Mouse (Mus musculus) liver, adult 2 months (tissue): ENCODE measurements at regions not wholly inside any gene's neighbourhood (a gene's known extent, or its start where the extent isn't known, plus 50 kb on each side); places are given as distances from the start of the nearest gene placed in this dataset.
A peak's percentile ranks its signal among the peaks of the same experiment; 100 is the strongest.

ENCODE experiments used
- DNase-seq: peaks from one replicate; pipeline ENCODE4 v3.0.0-alpha.2; 2011; ENCODE audit warnings: low read depth, low spot score; ENCODE audit errors: extremely low read depth
- H3K27ac ChIP-seq: fragments of 200-500 bp; replicated peaks from 2 replicates; pipeline ENCODE4 v1.5.1; 2012; ENCODE audit warnings: low read depth, mild to moderate bottlenecking, control low read depth, inconsistent platforms, low read length; ENCODE audit not compliant: insufficient read depth
- H3K27me3 ChIP-seq: fragments of 200-500 bp; 2 replicates; pipeline ENCODE4 v1.6.1; 2012; ENCODE audit warnings: mild to moderate bottlenecking, moderate library complexity, low read length, inconsistent platforms; ENCODE audit not compliant: control insufficient read depth, insufficient read depth
- H3K36me3 ChIP-seq: fragments of 200-500 bp; 2 replicates; pipeline ENCODE4 v1.6.1; 2012; ENCODE audit warnings: low read length, inconsistent platforms; ENCODE audit not compliant: control insufficient read depth, insufficient read depth
- H3K4me1 ChIP-seq: fragments of 200-500 bp; 2 replicates; pipeline ENCODE4 v1.6.1; 2011; ENCODE audit warnings: low read length; ENCODE audit not compliant: control insufficient read depth, insufficient read depth
- H3K4me3 ChIP-seq: fragments of 200-500 bp; 2 replicates; pipeline ENCODE4 v1.5.1; 2011; ENCODE audit warnings: low read depth, mild to moderate bottlenecking, control low read depth, low read length, moderate library complexity; ENCODE audit not compliant: insufficient read depth
- H3K79me2 ChIP-seq: fragments of 200-500 bp; 2 replicates; pipeline ENCODE4 v1.6.1; 2012; ENCODE audit warnings: inconsistent platforms, mild to moderate bottlenecking, low read length, moderate library complexity; ENCODE audit not compliant: control insufficient read depth, insufficient read depth
- H3K9ac ChIP-seq: fragments of 200-500 bp; 2 replicates; pipeline ENCODE4 v1.6.1; 2012; ENCODE audit warnings: low read depth, mild to moderate bottlenecking, control low read depth, inconsistent platforms, low read length
- CTCF ChIP-seq: fragments of 200-500 bp; IDR thresholded peaks from 2 replicates; pipeline ENCODE4 v1.5.1; 2011; ENCODE audit warnings: low read depth, low read length, control low read depth
- POLR2A ChIP-seq: fragments of 200-500 bp; IDR thresholded peaks from 2 replicates; pipeline ENCODE4 v1.6.1; 2011; ENCODE audit warnings: low read length, control low read depth; ENCODE audit not compliant: insufficient read depth; ENCODE audit errors: extremely low read depth
- WGBS: fragments of 180-500 bp; shearing (Covaris S2); methylation state at CpG from one replicate; pipeline ENCODE4 v1.1.7; 2018; 5-methylcytosine and 5-hydroxymethylcytosine counted together

DNA sequence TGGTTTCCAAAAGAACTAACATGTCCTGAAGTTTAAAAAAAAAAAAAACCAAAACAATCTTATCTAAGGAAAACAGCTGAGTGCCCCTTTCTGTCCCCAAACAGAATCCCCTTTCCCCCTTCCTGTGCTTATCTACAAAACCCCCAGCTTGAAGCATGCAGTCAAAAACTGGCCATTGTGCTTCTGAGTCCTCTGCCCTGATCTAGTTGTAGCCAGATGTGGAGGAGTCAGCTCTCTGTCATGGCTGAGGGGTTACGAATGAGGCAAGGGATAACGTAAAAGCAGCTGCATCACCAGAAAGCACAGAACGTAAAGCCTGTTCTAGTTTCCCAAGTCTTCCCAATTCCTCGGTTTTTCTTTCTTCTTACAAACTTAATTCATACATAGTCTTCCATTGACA, 164.3 kb upstream of the Tbc1d2b start:
- Histone ChIP-seq H3K36me3 (no peaks in the 10 kb centered on the region), H3K4me1 (no peaks in the 10 kb centered on the region), H3K79me2 (no peaks in the 10 kb centered on the region), H3K27ac (no peak overlapping the region), H3K27me3 (no peaks in the 10 kb centered on the region), H3K4me3 (no peak overlapping the region), H3K9ac (no peak overlapping the region)
- WGBS: 76% methylated on average over 4 of the region's 4 CpGs
- DNase-seq: no peak
- TF ChIP-seq POLR2A (no peak), CTCF (no peak)

- Histone ChIP-seq H3K4me1 (no peaks in the 10 kb centered on the region), H3K27ac (no peak overlapping the region), H3K4me3 (no peak overlapping the region), H3K9ac (no peak overlapping the region), H3K79me2 (no peaks in the 10 kb centered on the region), H3K27me3 (no peaks in the 10 kb centered on the region), H3K36me3 (no peaks in the 10 kb centered on the region)
- TF ChIP-seq POLR2A (no peak), CTCF (no peak)
- 59% methylated on average over 2 of the region's 2 CpGs for WGBS
- peak; percentile 29 for DNase-seq
Measured at GRCm38 (mm10) chr9:90430898-90431297, 160.3 kb upstream of the Tbc1d2b start.

DNA sequence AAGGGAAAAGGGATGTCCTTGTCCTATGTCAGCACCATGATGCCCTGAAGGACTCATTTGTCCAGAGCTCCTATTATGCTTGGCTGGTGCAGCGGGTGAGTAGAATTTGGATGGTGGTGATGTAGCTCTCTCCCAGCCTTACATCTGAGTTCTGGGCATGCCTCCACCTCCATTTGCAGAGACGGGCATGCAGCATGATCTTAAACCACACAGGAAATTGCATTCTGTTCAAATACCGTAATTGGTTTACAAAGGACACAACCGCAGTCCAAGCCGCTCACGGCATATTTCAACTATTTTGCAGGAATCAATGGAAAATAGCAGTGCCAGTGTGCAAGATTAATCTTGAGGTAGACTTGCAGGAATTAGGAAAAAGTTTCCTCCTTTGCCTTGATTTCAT, 151.1 kb upstream of the Tbc1d2b start:
- WGBS: 90% methylated on average over 6 of the region's 6 CpGs
- Histone ChIP-seq H3K4me3 (no peak overlapping the region), H3K9ac (no peak overlapping the region), H3K27ac (no peak overlapping the region), H3K36me3 (no peaks in the 10 kb centered on the region), H3K4me1 (no peaks in the 10 kb centered on the region), H3K79me2 (no peaks in the 10 kb centered on the region), H3K27me3 (no peaks in the 10 kb centered on the region)
- TF ChIP-seq CTCF (no peak), POLR2A (no peak)
- no peak for DNase-seq

DNA sequence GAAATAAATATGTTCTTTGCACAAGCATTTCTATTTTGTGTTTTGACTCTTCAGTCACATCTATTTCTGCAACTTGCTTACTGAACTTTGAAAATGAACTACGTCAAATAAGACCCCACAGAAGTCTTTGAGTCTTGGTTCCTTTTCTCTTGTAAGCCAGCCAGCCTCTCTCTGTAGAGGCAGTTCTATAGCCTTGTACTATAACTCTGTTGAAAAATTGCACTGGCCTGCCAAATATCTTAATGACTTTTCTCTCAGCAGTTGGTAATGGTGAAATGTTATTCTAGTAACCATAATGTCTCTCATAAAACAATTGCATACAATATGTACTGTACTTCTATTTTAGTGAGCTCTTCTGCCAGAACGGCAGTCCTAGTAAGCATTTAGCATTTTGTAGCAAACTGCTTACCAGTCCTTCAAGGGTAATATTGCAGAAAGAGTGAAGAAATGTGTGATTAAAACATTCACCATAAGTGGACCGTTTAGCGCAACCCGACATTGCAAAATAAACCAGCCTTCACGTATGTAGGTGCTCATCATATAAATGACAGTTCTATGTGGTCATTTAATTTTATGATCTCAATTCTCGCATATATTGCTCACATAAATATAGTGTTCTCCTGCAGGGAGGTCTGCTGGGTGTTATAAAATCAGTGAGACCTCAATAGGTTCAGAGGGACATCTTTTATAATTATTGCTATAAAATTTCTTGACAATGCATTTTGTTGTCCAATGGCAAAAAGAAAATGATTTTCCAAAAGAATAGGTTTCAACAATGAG, 149.3 kb upstream of the Tbc1d2b start:
- no peak for DNase-seq
- H3K27ac ChIP-seq: no peak overlapping the region
- H3K36me3 ChIP-seq: no peaks in the 10 kb centered on the region
- no peak for TF ChIP-seq POLR2A
- no peak for TF ChIP-seq CTCF
- 92% methylated on average over 7 of the region's 7 CpGs for WGBS
- H3K9ac ChIP-seq: no peak overlapping the region
- no peaks in the 10 kb centered on the region for H3K4me1 ChIP-seq
- no peak overlapping the region for H3K4me3 ChIP-seq
- no peaks in the 10 kb centered on the region for H3K79me2 ChIP-seq
- H3K27me3 ChIP-seq: no peaks in the 10 kb centered on the region

GRCm38 (mm10) chr9:90408789-90409188, 138.2 kb upstream of the Tbc1d2b start:
- 46% methylated on average over 2 of the region's 2 CpGs for WGBS
- H3K27me3 ChIP-seq: no peaks in the 10 kb centered on the region
- no peaks in the 10 kb centered on the region for H3K4me1 ChIP-seq
- H3K79me2 ChIP-seq: no peaks in the 10 kb centered on the region
- H3K9ac ChIP-seq: no peak overlapping the region
- DNase-seq: peak; percentile 20
- no peaks in the 10 kb centered on the region for H3K36me3 ChIP-seq
- TF ChIP-seq POLR2A (no peak), CTCF (peak; percentile 33)
- no peak overlapping the region for H3K27ac ChIP-seq
- no peak overlapping the region for H3K4me3 ChIP-seq

- Histone ChIP-seq H3K4me1 (no peaks in the 10 kb centered on the region), H3K9ac (no peak overlapping the region), H3K27ac (no peak overlapping the region), H3K36me3 (no peaks in the 10 kb centered on the region), H3K4me3 (no peak overlapping the region), H3K27me3 (no peaks in the 10 kb centered on the region), H3K79me2 (no peaks in the 10 kb centered on the region)
- 71% methylated on average over 1 of the region's 1 CpGs for WGBS
- DNase-seq: no peak
- no peak for TF ChIP-seq CTCF
- no peak for TF ChIP-seq POLR2A
Measured at GRCm38 (mm10) chr9:90407573-90407972, 137.0 kb upstream of the Tbc1d2b start.
